Mouse (Mus musculus) embryo, embryonic 11.5 days (tissue): ENCODE measurements around the gene Syt14.
A peak's percentile ranks its signal among the peaks of the same experiment; 100 is the strongest.

ENCODE experiments used
- DNase-seq: peaks from one replicate; pipeline ENCODE4 v3.0.0-alpha.2; 2012; ENCODE audit warnings: low read depth, low spot score

Gene Syt14

GRCm38 (mm10) chr1:192864440-192864839, 171.1 kb downstream of the Syt14 start:
- DNase-seq = no peak

DNA sequence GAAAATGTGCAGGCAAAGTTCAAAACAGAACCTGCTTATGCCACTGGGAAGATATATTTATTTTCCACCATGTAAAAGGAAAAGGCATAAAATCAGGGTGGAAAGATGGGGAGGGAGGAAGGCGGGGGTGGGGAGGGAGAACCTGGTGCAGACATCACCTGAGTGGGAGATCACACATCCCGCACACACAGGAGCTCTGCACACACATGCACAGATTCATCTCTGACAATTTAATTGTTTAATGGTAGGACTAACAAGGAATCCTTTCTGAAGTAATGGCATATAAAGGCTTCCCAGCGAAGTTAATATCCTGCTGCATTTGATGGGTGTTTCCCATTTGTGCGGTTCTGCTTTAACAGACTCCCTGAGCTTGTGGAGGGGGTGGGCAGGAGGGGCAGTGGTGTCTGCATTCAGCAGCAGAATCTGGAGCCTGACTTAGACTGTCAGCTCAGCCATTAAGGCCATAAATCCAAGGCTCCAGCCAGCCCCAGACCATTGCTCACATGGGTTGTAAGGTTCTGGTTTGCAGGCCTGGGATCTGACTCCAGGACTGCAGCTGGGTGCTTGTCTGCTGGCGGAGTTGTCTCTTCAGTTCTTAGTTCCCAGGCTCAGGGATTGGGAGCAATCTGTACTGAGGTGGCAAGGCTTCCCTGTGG, 174.1 kb downstream of the Syt14 start:
- DNase-seq = no peak

DNA sequence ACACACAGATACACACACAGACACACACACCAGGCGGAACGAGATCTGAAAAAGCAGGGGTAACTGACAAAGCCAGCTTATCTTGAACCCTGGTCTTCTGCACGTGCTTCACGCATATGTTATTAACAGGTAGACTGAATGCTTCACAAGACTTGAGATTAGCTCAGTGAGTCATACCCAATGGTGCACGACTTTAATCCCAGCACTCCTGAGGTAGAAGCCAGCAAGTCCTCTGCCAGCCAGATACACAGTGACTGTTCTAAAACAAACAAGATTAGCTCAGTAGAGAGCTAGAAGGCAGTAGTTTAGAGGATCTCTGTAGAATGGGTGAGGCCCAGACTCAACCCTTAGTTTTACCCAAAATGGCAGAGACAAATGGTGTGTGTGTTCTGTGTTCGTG, 175.3 kb downstream of the Syt14 start:
- no peak for DNase-seq

DNA sequence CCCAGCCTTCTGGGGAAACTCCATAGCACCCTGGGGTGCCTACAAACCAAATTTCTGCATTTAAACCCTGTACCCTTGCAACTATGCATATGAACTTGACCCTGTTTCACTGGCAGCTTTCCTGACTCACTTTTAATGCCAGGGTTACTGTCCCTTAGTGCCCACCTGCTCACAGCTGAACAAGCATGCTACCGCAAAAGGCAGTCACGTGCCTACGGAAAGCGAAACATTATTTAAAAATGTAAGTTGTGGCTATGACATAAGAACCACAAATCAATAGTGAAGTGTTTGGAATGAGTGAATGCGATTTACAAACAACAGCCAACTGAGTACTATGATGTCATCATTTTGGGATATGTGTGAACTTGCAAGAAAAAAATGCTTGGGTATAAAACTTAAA, 178.0 kb downstream of the Syt14 start:
- DNase-seq = no peak

GRCm38 (mm10) chr1:192856931-192857330, 178.6 kb downstream of the Syt14 start:
- DNase-seq = no peak

GRCm38 (mm10) chr1:192856411-192856810, 179.2 kb downstream of the Syt14 start:
- no peak for DNase-seq

DNA sequence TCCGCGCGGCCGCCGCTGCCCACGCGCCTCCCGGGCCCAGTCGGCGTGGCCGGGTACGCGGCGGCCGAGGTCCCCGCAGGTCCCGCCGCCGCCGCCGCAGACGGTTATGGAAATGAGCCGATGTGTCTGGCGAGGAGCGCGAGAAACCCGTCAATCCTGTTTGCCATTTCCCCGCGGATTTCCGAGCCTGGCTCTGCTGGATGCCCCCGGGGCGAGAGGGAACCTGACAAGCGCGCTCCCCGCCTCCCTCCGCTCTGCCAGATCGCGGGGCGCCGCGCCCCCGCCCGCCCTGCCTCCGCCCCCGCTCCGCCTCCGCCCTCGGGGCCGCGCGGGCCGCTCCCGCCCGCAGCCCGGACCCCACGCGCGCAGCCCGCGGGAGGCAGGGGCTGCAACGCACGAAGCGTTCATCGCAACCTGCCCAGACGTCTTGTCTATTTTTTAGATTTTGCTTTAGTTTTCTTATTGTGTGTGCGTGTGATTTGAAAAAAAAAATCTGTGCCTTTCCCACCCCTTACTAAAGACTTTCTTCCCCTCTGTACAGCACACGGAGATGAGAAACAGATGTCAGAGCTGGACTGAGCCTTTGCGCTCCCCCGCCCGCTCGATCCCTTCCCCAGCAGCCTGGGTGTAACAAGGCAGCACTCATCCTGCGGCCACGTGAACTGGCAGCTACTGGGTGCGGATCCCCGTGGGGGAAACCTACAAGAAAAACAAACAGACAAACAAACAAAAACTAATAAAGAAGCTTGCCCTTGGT, 179.9 kb downstream of the Syt14 start, which contains the start of gene Sertad4:
Gene Sertad4 (minus strand): TSS at position 283 of the 757 bp plus-strand sequence.
- peak; percentile 70 for DNase-seq

DNA sequence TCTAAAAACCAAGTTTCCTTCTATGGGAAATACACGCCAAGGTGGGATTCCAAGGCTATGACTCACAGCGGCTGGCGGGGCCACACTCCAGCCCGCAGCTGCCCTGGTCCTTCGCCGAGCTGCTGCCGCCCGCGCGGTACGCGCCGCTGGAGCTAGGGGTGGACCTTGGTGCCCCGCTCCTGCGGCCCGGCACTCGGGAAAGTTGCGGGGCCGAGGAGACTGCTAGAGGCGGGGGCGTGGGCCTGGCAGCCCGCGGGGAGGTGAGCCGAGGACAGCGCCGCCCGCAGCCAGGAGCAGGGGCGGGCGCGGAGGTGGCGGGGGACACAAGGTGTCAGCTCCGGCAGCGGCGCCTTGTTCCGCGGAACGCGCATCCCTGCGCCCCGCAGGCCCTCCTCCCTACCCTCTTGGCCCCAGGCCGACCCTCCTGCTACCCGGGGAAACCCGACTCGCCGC, 180.7 kb downstream of the Syt14 start:
- DNase-seq = no peak

GRCm38 (mm10) chr1:192853988-192854818, 181.4 kb downstream of the Syt14 start:
- DNase-seq = no peak

DNA sequence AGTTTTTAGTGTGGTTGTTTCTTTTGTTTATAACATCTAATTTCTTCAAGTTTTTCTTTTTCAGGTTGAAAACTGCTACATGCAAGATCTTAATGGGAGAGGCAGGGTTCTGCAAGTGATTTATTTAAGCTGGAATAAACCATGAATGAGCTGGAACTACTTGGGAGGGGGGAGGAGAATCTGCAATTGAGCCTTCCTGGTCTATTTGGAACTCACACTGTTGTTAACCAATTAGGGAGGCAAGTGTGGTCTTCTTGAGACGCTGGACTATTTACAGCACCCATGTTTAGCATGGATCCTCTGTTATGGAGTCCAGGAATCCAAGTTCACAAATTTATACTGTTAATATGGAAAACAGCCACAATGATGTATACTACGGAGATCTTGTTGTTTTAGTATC, 182.1 kb downstream of the Syt14 start:
- no peak for DNase-seq

GRCm38 (mm10) chr1:192852047-192852446, 183.5 kb downstream of the Syt14 start:
- DNase-seq = no peak

- DNase-seq = no peak
Observed at GRCm38 (mm10) chr1:192851640-192852039, 183.9 kb downstream of the Syt14 start.

DNA sequence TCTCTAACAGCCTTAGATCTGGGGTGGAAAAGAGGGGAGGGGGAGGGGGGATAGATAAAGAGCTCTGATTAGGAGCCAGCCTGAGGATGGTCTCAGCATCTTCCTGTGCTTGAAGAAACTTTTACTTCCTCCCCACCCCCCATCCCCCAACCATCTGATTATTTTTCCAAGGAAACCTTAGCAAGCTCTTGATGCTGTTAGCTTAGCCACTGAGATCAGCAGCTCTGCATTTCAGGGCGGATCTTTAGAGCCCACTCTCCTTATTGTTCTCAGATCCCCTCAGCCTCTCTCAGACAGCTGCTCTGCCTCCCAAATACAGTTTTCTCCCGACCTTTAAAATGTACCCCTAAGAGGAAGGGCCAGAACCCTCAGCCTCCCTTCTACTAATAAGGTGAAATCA, 184.4 kb downstream of the Syt14 start:
- DNase-seq = no peak

DNA sequence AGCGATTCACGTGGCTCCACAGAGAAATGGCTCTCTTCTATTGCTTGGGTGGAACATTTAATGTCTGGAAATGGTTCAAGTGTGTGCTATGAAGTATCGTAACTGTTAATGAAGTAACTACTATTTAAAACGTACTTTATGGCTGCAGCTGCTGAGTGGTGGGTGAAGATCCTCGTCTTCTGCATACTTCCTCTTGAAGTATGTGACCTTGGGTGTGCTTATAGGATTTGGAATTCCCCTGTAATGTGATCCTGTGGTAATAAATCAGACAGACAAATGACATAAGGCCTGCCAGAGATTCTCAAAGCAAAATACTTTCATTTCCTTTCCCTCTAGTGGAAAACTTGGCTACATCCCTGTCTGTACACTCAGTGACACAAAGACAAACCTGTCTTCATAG, 186.0 kb downstream of the Syt14 start:
- DNase-seq = no peak

GRCm38 (mm10) chr1:192847254-192847653, 188.3 kb downstream of the Syt14 start:
- no peak for DNase-seq
